38 mouse cellular contexts compared by ENCODE assay signal in the genomic region with DNA sequence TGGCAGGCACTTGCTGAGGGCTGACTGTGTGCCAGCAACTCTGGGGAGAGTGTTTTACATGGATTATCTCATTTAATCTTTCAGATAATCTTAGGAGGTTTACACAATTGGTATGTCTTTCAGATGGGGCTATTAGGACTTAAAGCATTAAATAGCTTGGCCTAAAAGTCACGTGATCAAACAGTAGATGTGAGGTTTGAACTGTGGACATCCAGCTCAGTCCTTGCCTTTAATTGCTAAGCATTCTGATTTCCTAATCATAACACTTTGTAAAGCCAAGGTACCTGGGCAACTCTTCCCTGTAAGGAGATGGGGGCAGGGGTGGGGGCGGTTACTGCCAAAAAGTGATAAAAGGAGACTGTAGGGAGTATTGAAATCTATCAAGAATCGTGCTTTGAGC. TPM values are rescaled to one million over a fixed set of nuclear protein-coding genes. Genes with fewer than 3 reads are reported as not detected.
"Had no signal": no experiment of that assay in that cellular context is flagged by ENCODE, and none has a peak within 500 bp of the region (broad histone marks: within the 10 kb centered on the region; RNA-seq: fewer than 3 reads in every experiment).

No protein-coding gene starts in this region.

- H3K36me3 ChIP-seq: heart, embryonic 10.5 days; heart, embryonic 12.5 days; heart, embryonic 13.5 days; heart, embryonic 15.5 days; hindbrain, embryonic 10.5 days; hindbrain, embryonic 12.5 days; hindbrain, embryonic 13.5 days; hindbrain, embryonic 15.5 days; intestine, embryonic 15.5 days; kidney, embryonic 15.5 days had no signal

- H3K4me2 ChIP-seq: heart, embryonic 11.5 days; heart, embryonic 12.5 days; heart, embryonic 13.5 days; heart, embryonic 15.5 days; hindbrain, embryonic 12.5 days; hindbrain, embryonic 13.5 days; hindbrain, embryonic 14.5 days; hindbrain, embryonic 15.5 days; intestine, embryonic 15.5 days; kidney, embryonic 15.5 days had no signal

- H3K9me3 ChIP-seq: heart, embryonic 10.5 days; heart, embryonic 13.5 days; heart, embryonic 15.5 days; hindbrain, embryonic 12.5 days; hindbrain, embryonic 15.5 days; intestine, embryonic 15.5 days; kidney, embryonic 15.5 days had no signal

- ATAC-seq: hindbrain, embryonic 16.5 days; hindbrain, postnatal 0 days; inflammation-experienced regulatory T-cells, adult 6 months; intestine, embryonic 15.5 days; intestine, embryonic 16.5 days; intestine, postnatal 0 days had no signal

- H3K9ac ChIP-seq: heart, embryonic 12.5 days; heart, embryonic 13.5 days; heart, embryonic 15.5 days; hindbrain, embryonic 12.5 days; hindbrain, embryonic 13.5 days; hindbrain, embryonic 14.5 days; hindbrain, embryonic 15.5 days; intestine, embryonic 15.5 days; kidney, embryonic 15.5 days had no signal

- DNase-seq: heart, postnatal 10 days; heart, postnatal 14 days; heart, postnatal 36 days; heart, postnatal 4 days; kidney, adult 11 months; kidney, adult 18-20 months; kidney, adult 2 months; kidney, adult 8-10 months; kidney, adult 9 months; kidney, postnatal 10 days; kidney, postnatal 14 days; kidney, postnatal 25 days; kidney, postnatal 36 days; kidney, postnatal 4 days; layer of hippocampus, adult 9-11 months; layer of hippocampus, postnatal 36 days had no signal

- H3K27ac ChIP-seq: heart, embryonic 10.5 days; heart, embryonic 13.5 days; heart, embryonic 15.5 days; hindbrain, embryonic 10.5 days; hindbrain, embryonic 12.5 days; hindbrain, embryonic 13.5 days; hindbrain, embryonic 14.5 days; hindbrain, embryonic 15.5 days; hindbrain, postnatal 0 days; intestine, embryonic 15.5 days; kidney, embryonic 15.5 days; kidney, postnatal 0 days; layer of hippocampus, adult 2 months had no signal

- H3K4me3 ChIP-seq: heart, embryonic 10.5 days; heart, embryonic 12.5 days; heart, embryonic 13.5 days; heart, embryonic 15.5 days; hindbrain, embryonic 10.5 days; hindbrain, embryonic 12.5 days; hindbrain, embryonic 13.5 days; hindbrain, embryonic 15.5 days; intestine, embryonic 15.5 days; kidney, embryonic 15.5 days; layer of hippocampus, adult 2 months had no signal

- H3K4me1 ChIP-seq: intestine, embryonic 15.5 days; kidney, embryonic 15.5 days had no signal

RNA-seq across cellular contexts. Expression of a gene that starts 41.7 kb away (rescaled TPM):
- total RNA-seq: heart, postnatal 25 days had no signal
- polyA plus RNA-seq: heart, embryonic 10.5 days; heart, embryonic 12.5 days; heart, embryonic 13.5 days; heart, embryonic 16.5 days; intestine, embryonic 14.5 days had no signal
